Mouse (Mus musculus) embryonic facial prominence, embryonic 15.5 days (tissue): ENCODE results near the gene Dner. TPM values are rescaled to one million over a fixed set of nuclear protein-coding genes. Genes with fewer than 3 reads are reported as not detected.

Experiments used
- ATAC-seq: fragments of 200-750 bp; cut with Nextera tagmentation; 2 replicates; pipeline ENCODE4 v1.8.0; 2017; ENCODE audit warnings: low read depth, moderate TSS enrichment; ENCODE audit not compliant: insufficient number of reproducible peaks, low FRiP score, low TSS enrichment
- H3K27ac ChIP-seq: fragments of 300-500 bp; sonication (generic); replicated peaks from 2 replicates; pipeline ENCODE4 v1.5.1; 2015; ENCODE audit warnings: mild to moderate bottlenecking, inconsistent platforms
- H3K27me3 ChIP-seq: fragments of 300-500 bp; sonication (generic); 2 replicates; pipeline ENCODE4 v1.6.1; 2015; ENCODE audit warnings: inconsistent platforms
- H3K36me3 ChIP-seq: fragments of 300-500 bp; sonication (generic); 2 replicates; pipeline ENCODE4 v1.6.1; 2015; ENCODE audit warnings: mild to moderate bottlenecking, inconsistent platforms
- H3K4me1 ChIP-seq: fragments of 300-500 bp; sonication (generic); 2 replicates; pipeline ENCODE4 v1.6.1; 2015; ENCODE audit warnings: inconsistent platforms
- H3K4me2 ChIP-seq: fragments of 300-500 bp; sonication (generic); replicated peaks from 2 replicates; pipeline ENCODE4 v1.6.1; 2015; ENCODE audit warnings: mild to moderate bottlenecking, inconsistent platforms
- H3K4me3 ChIP-seq: fragments of 300-500 bp; sonication (generic); replicated peaks from 2 replicates; pipeline ENCODE4 v1.5.1; 2015; ENCODE audit warnings: mild to moderate bottlenecking, inconsistent platforms
- H3K9ac ChIP-seq: fragments of 300-500 bp; sonication (generic); 2 replicates; pipeline ENCODE4 v1.6.1; 2015; ENCODE audit warnings: inconsistent platforms
- H3K9me3 ChIP-seq: fragments of 300-500 bp; sonication (generic); replicated peaks from 2 replicates; pipeline ENCODE4 v1.6.1; 2016; ENCODE audit warnings: inconsistent platforms
- WGBS: fragments of 180-500 bp; shearing (Covaris S2); methylation state at CpG from one replicate; pipeline ENCODE4 v1.1.7; 2015; 5-methylcytosine and 5-hydroxymethylcytosine counted together
- polyA plus RNA-seq: library from polyadenylated mRNA; unstranded; fragments of >200 nt; fragmentation: Nextera tagmentation; extraction: Ambion mirVana; gene quantifications from 2 replicates; pipeline ENCODE4 v1.2.1, GENCODE M21; 2015

The Dner gene
- polyA plus RNA-seq, 1 experiment from 2014 or later = 7.5 TPM

DNA sequence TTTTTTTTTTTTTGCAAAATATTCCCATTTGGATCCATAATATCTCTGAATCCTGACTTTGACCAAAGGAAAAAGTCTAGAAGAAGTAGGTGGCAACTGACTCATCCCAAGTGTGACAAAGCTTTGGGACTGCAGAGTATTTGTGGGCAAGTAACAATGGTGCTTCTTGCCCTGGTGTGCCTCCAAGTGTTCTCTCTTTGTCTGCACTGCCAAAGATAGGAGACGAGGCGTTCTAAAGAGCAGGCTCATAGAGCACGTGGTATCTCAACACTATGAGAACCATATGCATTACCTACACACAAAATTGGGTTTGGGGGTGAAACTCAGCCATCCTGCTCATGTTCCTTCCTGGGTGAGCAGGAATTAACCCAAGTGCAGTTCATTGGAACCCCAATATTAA, 221.7 kb downstream of the Dner start:
- Histone ChIP-seq H3K4me2 (no peak overlapping the region), H3K9me3 (no peaks in the 10 kb centered on the region), H3K9ac (no peak overlapping the region), H3K27me3 (no peaks in the 10 kb centered on the region), H3K4me1 (no peaks in the 10 kb centered on the region), H3K4me3 (no peak overlapping the region), H3K36me3 (no peaks in the 10 kb centered on the region), H3K27ac (no peak overlapping the region)
- 77% methylated on average over 3 of the region's 3 CpGs for WGBS
- no peak for ATAC-seq

DNA sequence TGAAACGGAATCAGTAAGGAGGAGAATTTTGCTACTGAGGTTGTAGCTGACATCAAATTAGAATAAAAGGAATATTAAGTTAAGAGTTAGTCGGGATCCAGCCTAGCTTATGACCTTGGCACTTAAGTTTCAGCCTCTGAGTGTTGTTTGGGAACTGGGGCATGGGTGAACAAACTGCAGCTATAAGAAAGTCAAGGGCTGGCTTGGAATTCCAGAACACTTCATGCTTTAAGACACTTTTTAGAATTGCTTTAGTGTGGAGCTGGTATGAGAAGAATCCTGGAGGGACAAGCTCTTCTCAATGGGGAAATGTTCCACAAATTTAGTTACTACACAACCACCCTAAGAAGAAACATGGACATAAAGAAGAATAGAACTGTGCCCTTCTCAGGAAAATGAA, 223.8 kb downstream of the Dner start:
- 81% methylated on average over 2 of the region's 2 CpGs for WGBS
- Histone ChIP-seq H3K4me1 (no peaks in the 10 kb centered on the region), H3K9ac (no peak overlapping the region), H3K27ac (no peak overlapping the region), H3K4me2 (no peak overlapping the region), H3K4me3 (no peak overlapping the region), H3K36me3 (no peaks in the 10 kb centered on the region), H3K27me3 (no peaks in the 10 kb centered on the region), H3K9me3 (no peaks in the 10 kb centered on the region)
- ATAC-seq = no peak

DNA sequence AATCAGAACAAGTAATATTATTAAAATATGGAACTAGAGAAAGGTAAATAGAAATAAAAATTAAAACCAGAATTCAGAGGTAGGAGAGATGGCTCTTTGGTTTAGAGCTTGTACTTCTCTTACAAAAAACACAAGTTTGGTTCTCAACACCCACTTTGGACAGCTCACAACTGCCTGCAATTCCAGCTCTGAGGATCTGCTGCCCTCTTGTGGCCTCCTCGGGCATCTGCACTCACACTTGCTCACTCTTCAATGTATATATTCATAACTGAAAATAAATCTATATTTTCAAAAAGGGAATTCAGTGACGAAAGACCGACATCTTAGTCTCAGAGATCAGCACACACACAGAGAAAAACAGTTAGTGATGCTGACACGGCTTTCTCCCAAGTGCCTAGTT, 225.7 kb downstream of the Dner start:
- Histone ChIP-seq H3K9ac (no peak overlapping the region), H3K4me1 (no peaks in the 10 kb centered on the region), H3K36me3 (no peaks in the 10 kb centered on the region), H3K9me3 (no peaks in the 10 kb centered on the region), H3K27me3 (no peaks in the 10 kb centered on the region), H3K4me3 (no peak overlapping the region), H3K4me2 (no peak overlapping the region), H3K27ac (no peak overlapping the region)
- WGBS = 64% methylated on average over 4 of the region's 4 CpGs
- no peak for ATAC-seq

DNA sequence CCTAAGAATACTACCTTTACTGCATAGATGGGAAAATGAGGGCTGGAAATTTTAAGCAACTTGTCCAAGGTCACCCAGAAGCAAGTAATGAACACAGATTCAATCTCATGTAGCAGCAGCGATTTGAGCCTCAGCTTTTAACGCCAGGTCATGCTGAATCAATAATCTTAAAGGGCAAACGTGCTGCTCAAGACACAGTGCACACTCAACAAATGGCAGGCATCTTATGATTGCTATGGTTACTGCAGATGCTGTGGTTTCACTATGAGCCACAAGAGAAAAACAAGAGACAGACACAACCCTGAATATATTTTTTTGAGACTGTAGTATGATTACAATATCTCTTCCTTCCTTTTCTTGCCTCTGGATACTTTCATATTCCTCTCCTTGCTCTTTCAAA, 228.4 kb downstream of the Dner start:
- H3K27me3 ChIP-seq = no peaks in the 10 kb centered on the region
- no peak overlapping the region for H3K27ac ChIP-seq
- H3K4me1 ChIP-seq = no peaks in the 10 kb centered on the region
- no peak overlapping the region for H3K9ac ChIP-seq
- no peak overlapping the region for H3K4me3 ChIP-seq
- H3K4me2 ChIP-seq = no peak overlapping the region
- ATAC-seq = no peak
- WGBS = 60% methylated on average over 3 of the region's 3 CpGs
- H3K36me3 ChIP-seq = no peaks in the 10 kb centered on the region
- H3K9me3 ChIP-seq = no peaks in the 10 kb centered on the region

DNA sequence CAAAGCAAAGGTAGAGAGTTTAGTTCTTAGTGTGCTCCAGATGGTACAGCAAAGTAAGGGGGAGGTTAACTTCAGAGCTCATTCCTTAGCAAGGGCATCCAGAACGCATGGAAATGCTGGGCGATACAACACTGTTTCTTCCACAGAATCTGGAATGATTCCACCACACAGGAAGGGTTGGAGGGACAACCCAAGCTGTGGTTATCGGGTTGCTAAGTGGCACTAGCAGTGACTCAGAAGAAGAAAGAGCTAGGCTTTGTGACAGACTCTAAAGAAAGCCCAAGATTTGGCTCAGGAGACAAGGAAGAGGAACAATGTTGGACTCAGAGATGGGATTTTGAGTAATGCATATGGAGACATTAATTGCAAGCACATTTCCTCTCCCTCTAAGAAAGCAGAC, 231.3 kb downstream of the Dner start:
- H3K27ac ChIP-seq = no peak overlapping the region
- no peak for ATAC-seq
- 81% methylated on average over 3 of the region's 3 CpGs for WGBS

DNA sequence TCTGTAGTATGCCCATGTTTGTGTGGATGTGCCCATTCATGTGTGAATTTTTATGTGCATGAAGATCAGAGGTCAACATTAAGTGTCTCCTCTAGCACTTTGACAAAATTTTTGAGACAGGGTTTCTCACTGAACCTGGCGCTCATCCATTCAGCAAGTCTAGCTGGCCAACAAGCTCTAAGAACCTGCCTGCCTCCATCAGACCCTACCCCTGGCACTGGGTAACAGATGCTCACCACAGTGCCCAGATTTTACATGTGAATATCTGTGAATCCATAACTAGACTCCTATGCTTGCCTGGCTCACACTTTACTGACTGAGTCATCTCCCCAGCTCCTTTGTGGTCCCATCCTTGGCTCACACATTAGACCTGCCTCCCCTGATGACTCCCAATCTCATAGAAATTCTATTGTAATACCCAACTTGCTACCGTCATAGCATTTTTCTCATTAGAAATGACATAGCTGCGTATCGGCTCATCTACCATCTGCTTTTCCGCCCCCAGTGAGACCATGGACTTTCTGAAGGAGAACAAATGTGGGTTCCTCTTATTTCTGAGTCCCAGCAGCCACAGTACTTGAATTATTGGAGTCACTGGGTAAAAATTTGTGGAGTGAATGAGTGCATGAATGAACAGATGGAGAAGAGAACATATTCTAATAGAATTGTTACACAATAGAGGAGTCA, 231.9 kb downstream of the Dner start:
- no peak overlapping the region for H3K4me2 ChIP-seq
- ATAC-seq = no peak
- H3K27ac ChIP-seq = no peak overlapping the region
- no peaks in the 10 kb centered on the region for H3K4me1 ChIP-seq
- H3K27me3 ChIP-seq = no peaks in the 10 kb centered on the region
- no peaks in the 10 kb centered on the region for H3K36me3 ChIP-seq
- 93% methylated on average over 5 of the region's 5 CpGs for WGBS
- H3K9ac ChIP-seq = no peak overlapping the region
- H3K4me3 ChIP-seq = no peak overlapping the region
- no peaks in the 10 kb centered on the region for H3K9me3 ChIP-seq

More for the DNA sequence above, 231.3 kb downstream of the Dner start:
- H3K4me1 ChIP-seq = no peaks in the 10 kb centered on the region
- H3K4me3 ChIP-seq = no peak overlapping the region
- no peaks in the 10 kb centered on the region for H3K36me3 ChIP-seq
- H3K27me3 ChIP-seq = no peaks in the 10 kb centered on the region
- no peak overlapping the region for H3K9ac ChIP-seq
- H3K4me2 ChIP-seq = no peak overlapping the region
- no peaks in the 10 kb centered on the region for H3K9me3 ChIP-seq

DNA sequence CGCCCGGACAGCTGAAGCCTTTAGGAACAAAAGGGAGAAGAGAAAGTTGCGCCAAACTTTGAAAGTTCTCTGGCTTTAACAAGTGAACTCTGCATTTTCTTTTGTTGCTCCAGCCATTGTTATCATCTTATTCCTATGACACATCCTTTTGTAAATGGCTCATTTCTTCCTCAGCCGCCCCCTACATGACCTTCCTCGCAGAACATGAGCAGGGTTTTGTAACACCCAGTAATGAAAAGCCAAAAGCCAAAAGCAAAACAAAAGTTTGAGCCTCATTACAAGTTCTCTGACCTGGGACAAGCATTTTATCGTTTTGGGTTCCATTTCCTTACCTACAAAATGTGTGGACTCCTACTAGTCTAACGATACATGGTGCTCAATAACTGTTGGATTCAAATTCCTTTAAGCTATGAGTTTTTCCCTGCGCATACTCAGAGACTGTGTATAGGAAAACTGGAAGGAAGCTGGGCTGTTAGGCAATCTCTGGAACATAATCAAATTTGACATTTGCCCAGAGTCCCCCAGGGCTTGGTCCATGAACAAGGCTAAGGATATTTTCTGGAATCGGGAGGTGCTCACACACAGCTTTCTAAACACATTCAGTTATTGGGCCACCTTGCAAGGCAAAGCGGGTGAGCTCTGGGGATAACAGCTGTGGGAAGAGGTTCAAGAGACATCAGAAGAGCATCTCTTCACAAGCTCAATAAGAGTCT, 246.3 kb downstream of the Dner start:
- no peak for ATAC-seq
- Histone ChIP-seq H3K9me3 (no peaks in the 10 kb centered on the region), H3K9ac (no peak overlapping the region), H3K36me3 (no peaks in the 10 kb centered on the region), H3K4me2 (no peak overlapping the region), H3K4me1 (no peaks in the 10 kb centered on the region), H3K27ac (no peak overlapping the region), H3K27me3 (no peaks in the 10 kb centered on the region), H3K4me3 (no peak overlapping the region)
- WGBS = 82% methylated on average over 10 of the region's 10 CpGs

DNA sequence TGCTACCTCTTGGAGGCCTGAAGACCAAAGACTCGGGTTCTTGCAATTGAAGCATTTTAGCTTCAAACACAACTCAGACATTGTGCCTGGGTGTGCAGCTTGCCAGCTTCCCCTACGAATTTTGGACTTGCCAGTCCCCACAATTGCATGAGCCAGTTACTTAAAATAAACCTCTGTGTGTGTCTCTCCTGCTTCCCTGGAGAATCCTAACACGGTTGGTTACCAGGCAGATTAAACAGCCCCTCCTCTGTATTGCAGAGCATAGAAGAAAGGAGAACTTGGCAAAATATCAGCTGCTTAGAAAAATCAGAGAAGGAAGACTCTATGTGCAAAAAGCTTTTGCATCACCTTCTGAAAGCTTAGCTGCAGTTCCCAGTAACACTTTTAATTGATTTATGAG, 252.4 kb downstream of the Dner start:
- H3K36me3 ChIP-seq = no peaks in the 10 kb centered on the region
- H3K4me1 ChIP-seq = no peaks in the 10 kb centered on the region
- no peak overlapping the region for H3K27ac ChIP-seq
- no peak for ATAC-seq
- no peak overlapping the region for H3K4me2 ChIP-seq
- no peaks in the 10 kb centered on the region for H3K27me3 ChIP-seq
- no peak overlapping the region for H3K4me3 ChIP-seq
- no peaks in the 10 kb centered on the region for H3K9me3 ChIP-seq
- WGBS = 53% methylated on average over 3 of the region's 3 CpGs
- H3K9ac ChIP-seq = no peak overlapping the region

DNA sequence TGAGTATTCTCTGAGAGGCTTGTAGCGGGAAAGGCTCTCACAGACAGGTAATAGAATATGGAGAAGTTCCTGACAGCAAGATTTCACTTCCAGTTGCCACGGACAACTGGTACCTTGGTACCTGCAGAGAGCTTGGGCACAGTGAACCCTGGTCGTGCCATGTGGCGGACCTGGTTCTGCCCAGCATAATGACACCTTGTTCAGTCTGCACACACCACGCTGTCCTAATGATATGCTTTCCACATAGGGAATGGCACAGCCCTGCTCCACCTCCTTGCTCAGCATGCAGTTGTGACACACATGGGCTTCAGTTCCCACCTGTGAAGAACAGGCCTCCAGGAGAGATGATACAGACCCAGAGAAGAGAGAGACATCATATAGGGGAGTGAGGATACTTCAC, 253.0 kb downstream of the Dner start:
- Histone ChIP-seq H3K27me3 (no peaks in the 10 kb centered on the region), H3K36me3 (no peaks in the 10 kb centered on the region), H3K27ac (no peak overlapping the region), H3K9ac (no peak overlapping the region), H3K4me3 (no peak overlapping the region), H3K4me2 (no peak overlapping the region), H3K4me1 (no peaks in the 10 kb centered on the region), H3K9me3 (no peaks in the 10 kb centered on the region)
- ATAC-seq = no peak
- 89% methylated on average over 5 of the region's 5 CpGs for WGBS

DNA sequence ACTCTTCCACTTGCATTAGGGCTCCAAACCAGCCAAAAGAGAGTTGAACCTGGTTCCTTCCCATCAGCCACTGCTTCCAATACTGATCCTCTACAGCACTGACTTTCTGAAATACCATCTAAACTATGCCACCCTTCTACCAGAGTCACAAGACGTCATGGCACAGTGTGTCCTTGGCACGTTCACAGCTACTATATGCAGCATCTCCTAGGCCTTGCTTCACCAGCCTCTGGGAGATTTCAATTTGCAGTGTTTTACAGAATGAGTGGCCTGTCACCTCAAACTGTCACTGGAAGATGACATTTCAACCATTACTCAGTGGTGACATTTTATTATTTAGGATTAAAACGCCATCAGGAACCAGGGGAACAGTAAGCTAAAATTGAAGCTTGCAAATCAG, 254.6 kb downstream of the Dner start:
- Histone ChIP-seq H3K4me2 (no peak overlapping the region), H3K4me1 (no peaks in the 10 kb centered on the region), H3K9ac (no peak overlapping the region), H3K27me3 (no peaks in the 10 kb centered on the region), H3K36me3 (no peaks in the 10 kb centered on the region), H3K9me3 (no peaks in the 10 kb centered on the region), H3K27ac (no peak overlapping the region), H3K4me3 (no peak overlapping the region)
- ATAC-seq = no peak
- WGBS = 81% methylated on average over 3 of the region's 3 CpGs

DNA sequence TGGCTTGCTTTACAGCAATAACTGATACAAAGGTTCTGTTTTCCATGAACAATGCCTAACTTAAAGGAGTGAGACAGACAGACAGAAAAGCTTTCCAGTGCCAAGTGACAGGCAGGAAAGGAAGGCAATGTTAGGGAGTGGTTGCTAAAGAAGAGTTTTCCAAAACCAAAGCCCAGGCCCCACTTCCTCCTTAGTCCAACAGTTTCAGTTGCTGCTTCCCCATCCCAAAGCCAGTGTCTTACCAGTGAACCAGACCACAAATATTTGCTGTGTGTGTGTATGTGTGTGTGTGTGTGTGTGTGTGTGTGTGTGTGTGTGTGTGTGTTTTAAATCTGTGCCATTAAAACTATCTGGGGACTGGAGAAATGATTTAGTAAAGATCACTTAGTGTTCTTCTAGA, 258.5 kb downstream of the Dner start:
- no peaks in the 10 kb centered on the region for H3K9me3 ChIP-seq
- no peaks in the 10 kb centered on the region for H3K27me3 ChIP-seq
- no peak overlapping the region for H3K9ac ChIP-seq
- no peaks in the 10 kb centered on the region for H3K4me1 ChIP-seq
- H3K4me3 ChIP-seq = no peak overlapping the region
- no peak for ATAC-seq
- no peaks in the 10 kb centered on the region for H3K36me3 ChIP-seq
- H3K4me2 ChIP-seq = no peak overlapping the region
- H3K27ac ChIP-seq = no peak overlapping the region

DNA sequence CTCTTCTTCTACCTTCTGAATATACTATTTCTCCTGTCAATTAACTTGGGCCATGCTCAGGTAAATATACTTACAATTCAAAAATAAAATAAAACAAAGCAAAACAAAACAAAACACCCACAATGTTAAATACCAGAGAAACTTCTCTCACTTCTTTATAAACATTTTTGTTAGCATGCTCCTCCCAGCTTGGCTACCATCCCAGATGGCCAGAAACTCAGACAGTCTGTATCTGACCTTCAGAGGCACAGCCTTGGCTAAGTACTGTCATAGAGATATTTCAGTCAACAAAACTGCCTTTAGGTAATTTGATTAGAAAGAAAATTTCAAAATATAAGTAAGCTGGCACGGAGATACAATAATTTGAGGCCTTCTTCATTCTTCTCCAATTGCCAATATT, 259.7 kb downstream of the Dner start:
- H3K27ac ChIP-seq = no peak overlapping the region
- H3K36me3 ChIP-seq = no peaks in the 10 kb centered on the region
- ATAC-seq = no peak
- H3K27me3 ChIP-seq = no peaks in the 10 kb centered on the region
- H3K9me3 ChIP-seq = no peaks in the 10 kb centered on the region
- no peaks in the 10 kb centered on the region for H3K4me1 ChIP-seq
- H3K9ac ChIP-seq = no peak overlapping the region
- WGBS = 69% methylated on average over 1 of the region's 1 CpGs
- H3K4me3 ChIP-seq = no peak overlapping the region
- no peak overlapping the region for H3K4me2 ChIP-seq
